Mouse (Mus musculus) heart, adult 2 months (tissue): ENCODE data around the gene Wars2. TPM values are rescaled to one million over a fixed set of nuclear protein-coding genes. Genes with fewer than 3 reads are reported as not detected.

Experiments used
- DNase-seq, 2 experiments: peaks; one replicate each; pipeline ENCODE4 v3.0.0; 2021
- H3K27ac ChIP-seq: fragments of 200-600 bp; 2 replicates; pipeline ENCODE4 v1.8.1; 2022
- H3K27me3 ChIP-seq: fragments of 200-500 bp; 2 replicates; pipeline ENCODE4 v1.6.1; 2012; ENCODE audit warnings: mild to moderate bottlenecking, low read length, inconsistent platforms, mixed read lengths; ENCODE audit not compliant: control insufficient read depth, insufficient read depth
- H3K36me3 ChIP-seq: fragments of 200-500 bp; 2 replicates; pipeline ENCODE4 v1.6.1; 2012; ENCODE audit warnings: low read length, inconsistent platforms; ENCODE audit not compliant: control insufficient read depth, insufficient read depth
- H3K4me1 ChIP-seq: fragments of 200-500 bp; 2 replicates; pipeline ENCODE4 v1.6.1; 2011; ENCODE audit warnings: low read length; ENCODE audit not compliant: control insufficient read depth, insufficient read depth
- H3K4me3 ChIP-seq: fragments of 200-600 bp; 2 replicates; pipeline ENCODE4 v1.8.1; 2022
- H3K79me2 ChIP-seq: fragments of 200-500 bp; replicated peaks from 2 replicates; pipeline ENCODE4 v1.6.1; 2012; ENCODE audit warnings: mild to moderate bottlenecking, inconsistent platforms, low read length, moderate library complexity, mixed read lengths; ENCODE audit not compliant: control insufficient read depth, insufficient read depth
- H3K9ac ChIP-seq: fragments of 200-500 bp; 2 replicates; pipeline ENCODE4 v1.6.1; 2012; ENCODE audit warnings: low read depth, mild to moderate bottlenecking, control low read depth, inconsistent platforms, low read length, mixed read lengths
- CTCF ChIP-seq: fragments of 200-600 bp; IDR thresholded peaks from 2 replicates; pipeline ENCODE4 v1.8.1; 2022; ENCODE audit warnings: antibody characterized with exemption, mild to moderate bottlenecking, moderate library complexity
- EP300 ChIP-seq: fragments of 200-500 bp; IDR thresholded peaks from 2 replicates; pipeline ENCODE4 v1.6.1; 2011; ENCODE audit warnings: low read depth, low read length, control low read depth; ENCODE audit not compliant: insufficient read depth
- POLR2A ChIP-seq: fragments of 200-500 bp; IDR thresholded peaks from 2 replicates; pipeline ENCODE4 v1.6.1; 2011; ENCODE audit warnings: mild to moderate bottlenecking, low read depth, low read length, control low read depth; ENCODE audit not compliant: insufficient read depth
- WGBS: fragments of 180-500 bp; shearing (Covaris S2); methylation state at CpG from one replicate; pipeline ENCODE4 v1.1.7; 2018; 5-methylcytosine and 5-hydroxymethylcytosine counted together
- intact Hi-C: fragments of 180-260 bp; cut with DNase I; formaldehyde crosslinking; loops from one replicate; pipeline ENCODE4 v1.15.1; 2025
- polyA plus RNA-seq: library from polyadenylated mRNA; depleted of rRNA; stranded (reverse); fragments of >200 nt; gene quantifications from 2 replicates; pipeline ENCODE4 v1.2.3, GENCODE M21; 2012
- total RNA-seq, 2 experiments: library from RNA; stranded (reverse); gene quantifications; 2 replicates each; pipeline ENCODE4 v1.2.3; 2021

Gene Wars2
- total and polyA plus RNA-seq, 3 experiments = 3.5 to 6.6 (median 6.4) TPM

DNA sequence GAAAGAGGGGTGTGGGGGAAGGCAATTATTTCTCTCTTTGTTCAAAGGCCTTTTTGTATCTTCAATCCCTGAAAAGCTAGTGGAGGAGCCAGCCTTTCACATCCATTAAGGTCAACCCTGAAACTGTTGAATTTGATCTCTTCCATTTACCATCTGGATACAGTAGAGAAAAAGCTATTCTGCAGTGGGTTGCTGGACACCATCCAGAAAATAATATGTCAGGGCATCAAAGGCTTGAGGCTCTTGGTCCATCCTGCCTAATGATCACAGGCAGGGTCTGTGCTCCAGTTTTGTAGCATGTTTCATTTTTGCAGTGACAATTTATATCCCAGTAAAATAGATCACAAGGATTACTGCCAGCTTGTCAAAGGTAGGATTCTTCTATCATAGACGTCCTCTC, 16.1 kb downstream of the Wars2 start:
- Histone ChIP-seq H3K27me3 (no peaks in the 10 kb centered on the region), H3K79me2 (no peaks in the 10 kb centered on the region; the same call in 1 of the 2 replicates), H3K9ac (no peak overlapping the region), H3K27ac (no peak overlapping the region), H3K36me3 (no peaks in the 10 kb centered on the region), H3K4me1 (no peaks in the 10 kb centered on the region), H3K4me3 (no peak overlapping the region)
- intact Hi-C loops = no loop called here
- DNase-seq = no peak
- 83% methylated on average over 1 of the region's 1 CpGs for WGBS
- TF ChIP-seq CTCF = no peak
- no peak for TF ChIP-seq EP300
- no peak for TF ChIP-seq POLR2A

DNA sequence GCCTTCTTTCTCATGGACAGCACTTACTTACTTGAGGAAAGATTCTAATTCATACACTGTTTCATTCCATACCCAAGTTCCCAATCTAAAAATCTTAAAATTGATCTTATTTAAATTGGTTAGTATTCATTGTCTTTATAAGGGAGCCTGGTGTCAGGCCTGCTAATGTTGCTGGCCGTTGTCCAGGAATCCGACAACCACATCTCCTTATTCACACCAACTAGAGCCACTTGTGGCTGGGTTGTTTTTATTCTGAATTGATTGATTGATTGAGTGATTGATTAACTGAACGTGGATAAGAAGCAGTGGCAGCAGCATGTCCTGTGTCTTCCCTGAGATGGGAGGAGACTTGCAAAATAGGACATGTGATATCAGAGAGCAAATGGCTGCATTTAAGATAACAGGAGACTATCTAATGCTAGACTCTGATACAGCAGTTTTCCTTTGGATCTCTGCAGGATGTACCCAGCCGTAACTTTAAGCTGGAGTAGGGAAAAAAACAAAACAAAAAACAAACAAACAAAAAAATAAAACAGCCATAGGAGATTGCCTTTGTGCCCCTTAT, 16.7 kb downstream of the Wars2 start:
- WGBS = 30% methylated on average over 4 of the region's 4 CpGs
- H3K27me3 ChIP-seq = no peaks in the 10 kb centered on the region
- DNase-seq = no peak
- H3K9ac ChIP-seq = no peak overlapping the region
- no peak overlapping the region for H3K4me3 ChIP-seq
- intact Hi-C loops = no loop called here
- H3K27ac ChIP-seq = no peak overlapping the region
- TF ChIP-seq EP300 (no peak), CTCF (no peak), POLR2A (no peak)
- no peaks in the 10 kb centered on the region; the same call in 1 of the 2 replicates for H3K79me2 ChIP-seq
- H3K4me1 ChIP-seq = no peaks in the 10 kb centered on the region
- no peaks in the 10 kb centered on the region for H3K36me3 ChIP-seq

GRCm38 (mm10) chr3:99160016-99160415, 19.1 kb downstream of the Wars2 start:
- Histone ChIP-seq H3K27ac (no peak overlapping the region), H3K27me3 (no peaks in the 10 kb centered on the region), H3K4me3 (no peak overlapping the region), H3K9ac (no peak overlapping the region), H3K36me3 (no peaks in the 10 kb centered on the region), H3K4me1 (no peaks in the 10 kb centered on the region), H3K79me2 (no peaks in the 10 kb centered on the region; the same call in 1 of the 2 replicates)
- no peak for TF ChIP-seq POLR2A
- no peak for TF ChIP-seq CTCF
- TF ChIP-seq EP300 = no peak
- WGBS = 88% methylated on average over 3 of the region's 3 CpGs
- DNase-seq = no peak
- intact Hi-C loops = no loop called here

GRCm38 (mm10) chr3:99162191-99162590, 21.3 kb downstream of the Wars2 start:
- Histone ChIP-seq H3K4me3 (no peak overlapping the region), H3K9ac (no peak overlapping the region), H3K79me2 (no peaks in the 10 kb centered on the region; the same call in 1 of the 2 replicates), H3K27me3 (no peaks in the 10 kb centered on the region), H3K27ac (no peak overlapping the region), H3K36me3 (no peaks in the 10 kb centered on the region), H3K4me1 (no peaks in the 10 kb centered on the region)
- WGBS = 92% methylated on average over 2 of the region's 2 CpGs
- TF ChIP-seq POLR2A (no peak), CTCF (no peak), EP300 (no peak)
- no peak for DNase-seq
- intact Hi-C loops = no loop called here

DNA sequence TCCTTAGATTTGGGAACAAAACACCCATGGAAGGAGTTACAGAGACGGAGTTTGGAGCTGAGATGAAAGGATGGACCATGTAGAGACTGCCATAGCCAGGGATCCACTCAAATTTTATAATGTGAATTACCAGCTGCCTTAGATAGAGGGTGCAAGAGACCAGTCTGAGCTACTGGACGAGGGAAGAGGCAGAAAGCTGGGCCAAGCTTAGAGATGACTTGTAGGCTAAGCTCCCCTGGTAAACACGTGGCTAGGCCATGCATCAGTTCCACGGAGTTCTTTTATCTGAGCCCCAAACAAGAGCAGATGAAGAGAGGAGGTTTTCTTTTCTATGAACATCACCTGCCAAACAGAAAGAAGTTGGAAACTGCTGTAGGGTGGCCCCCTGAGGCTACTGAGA, 26.9 kb downstream of the Wars2 start:
- Histone ChIP-seq H3K27ac (no peak overlapping the region), H3K4me1 (no peaks in the 10 kb centered on the region), H3K36me3 (no peaks in the 10 kb centered on the region), H3K4me3 (no peak overlapping the region), H3K79me2 (no peaks in the 10 kb centered on the region), H3K9ac (no peak overlapping the region), H3K27me3 (no peaks in the 10 kb centered on the region)
- WGBS = 65% methylated on average over 4 of the region's 4 CpGs
- TF ChIP-seq POLR2A (no peak), CTCF (no peak), EP300 (no peak)
- no peak for DNase-seq
- intact Hi-C loops = no loop called here

GRCm38 (mm10) chr3:99173178-99173577, 32.3 kb downstream of the Wars2 start:
- no peaks in the 10 kb centered on the region for H3K27me3 ChIP-seq
- TF ChIP-seq EP300 (no peak), CTCF (no peak), POLR2A (no peak)
- DNase-seq = no peak

More at GRCm38 (mm10) chr3:99173178-99173577, 32.3 kb downstream of the Wars2 start:
- Histone ChIP-seq H3K4me3 (no peak overlapping the region), H3K27ac (no peak overlapping the region), H3K4me1 (no peaks in the 10 kb centered on the region), H3K9ac (no peak overlapping the region), H3K36me3 (no peaks in the 10 kb centered on the region), H3K79me2 (no peaks in the 10 kb centered on the region)
- 87% methylated on average over 5 of the region's 5 CpGs for WGBS
- intact Hi-C loops = no loop called here
